Mouse (Mus musculus) T-helper 17 cell (primary cell): Measurements from ENCODE around the gene Hoxb3.

ENCODE experiments used
- in situ Hi-C, 2 experiments: fragments of 300-600 bp; cut with MboI, MseI; formaldehyde crosslinking; loops; 1 replicate in 1 of 2; 2 replicates in 1 of 2; pipeline ENCODE4 v1.15.1; 2025; ENCODE audit warnings: high pct_unique_total_duplicates in 2 of 2

Gene Hoxb3

DNA sequence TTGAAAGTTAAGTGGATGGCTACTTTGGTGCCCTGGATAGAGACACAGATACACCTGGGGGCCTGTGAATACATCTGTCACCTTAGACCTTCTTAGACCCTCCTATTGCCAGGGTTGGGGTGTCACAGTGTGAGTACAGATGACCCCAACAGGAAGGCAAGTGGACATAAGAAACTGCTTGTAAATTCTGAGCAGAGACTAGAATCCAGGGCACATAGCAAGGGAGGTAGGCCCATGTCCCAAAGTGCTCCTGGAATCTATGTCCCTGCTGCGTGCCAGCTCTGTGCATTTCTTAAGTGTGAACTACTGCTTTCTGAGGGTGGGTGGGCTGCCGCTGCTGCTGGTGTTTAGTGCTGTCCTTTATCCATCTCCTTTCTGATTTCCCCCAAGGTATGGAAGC is 27.7 kb downstream of the Hoxb3 start:
- in situ Hi-C loops: no loop called here

- in situ Hi-C loops: no loop called here
These were observed 28.2 kb downstream of the Hoxb3 start for GRCm38 (mm10) chr11:96351312-96351711.

GRCm38 (mm10) chr11:96351831-96352230 is 28.7 kb downstream of the Hoxb3 start:
- in situ Hi-C loops: no loop called here

GRCm38 (mm10) chr11:96352691-96353521 is 29.8 kb downstream of the Hoxb3 start:
- in situ Hi-C loops: no loop called here

- in situ Hi-C loops: no loop called here
These were observed 30.4 kb downstream of the Hoxb3 start for GRCm38 (mm10) chr11:96353522-96353841.

DNA sequence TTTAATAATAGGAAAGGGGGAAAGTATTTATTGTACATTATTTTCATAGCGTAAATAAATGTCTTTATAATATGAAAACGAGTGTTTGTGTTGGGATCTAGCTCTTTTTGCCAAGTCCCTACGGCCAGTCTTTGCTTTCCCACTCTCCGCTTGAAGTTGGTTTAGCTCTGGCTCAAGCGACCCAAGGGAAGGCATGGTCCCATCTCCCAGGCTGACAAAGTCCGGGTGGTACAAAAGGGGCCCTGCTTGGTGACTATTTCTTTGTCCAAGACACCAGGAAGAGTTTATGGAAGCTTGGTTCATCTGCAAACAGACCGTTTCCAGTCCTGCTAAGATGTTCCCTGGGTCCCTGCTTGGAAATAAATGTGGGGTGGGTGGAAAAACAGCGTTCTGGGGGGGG is 30.8 kb downstream of the Hoxb3 start:
- in situ Hi-C loops: no loop called here

DNA sequence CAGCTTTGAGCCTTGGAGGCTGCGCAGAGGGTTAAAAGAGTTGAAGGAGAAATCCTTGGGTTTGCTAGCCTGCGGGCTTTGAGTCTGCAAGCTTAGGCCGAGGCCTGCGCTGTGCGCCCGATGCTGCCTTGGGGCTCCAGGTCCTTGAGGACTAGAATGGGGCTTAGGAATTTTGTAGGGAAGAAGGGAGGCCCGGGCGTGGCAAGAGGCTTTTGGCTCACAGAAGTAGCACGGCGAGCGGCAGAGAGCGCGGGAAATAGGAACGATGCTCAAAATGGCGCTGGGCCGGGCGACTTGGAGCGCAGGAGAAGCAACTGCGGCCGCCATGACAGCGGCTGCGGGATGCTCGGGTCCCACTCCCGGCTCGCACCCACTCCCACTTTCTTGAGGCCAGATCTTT is 31.2 kb downstream of the Hoxb3 start:
- in situ Hi-C loops: no loop called here

GRCm38 (mm10) chr11:96354801-96355311 is 31.7 kb downstream of the Hoxb3 start:
- in situ Hi-C loops: no loop called here

- in situ Hi-C loops: no loop called here
These were observed 40.7 kb downstream of the Hoxb3 start for GRCm38 (mm10) chr11:96363807-96364206.

GRCm38 (mm10) chr11:96365441-96366091 is 42.4 kb downstream of the Hoxb3 start, which contains the start of gene Hoxb1:
Gene Hoxb1, plus strand, starts transcription at chr11:96365752.
- in situ Hi-C loops: no loop called here

DNA sequence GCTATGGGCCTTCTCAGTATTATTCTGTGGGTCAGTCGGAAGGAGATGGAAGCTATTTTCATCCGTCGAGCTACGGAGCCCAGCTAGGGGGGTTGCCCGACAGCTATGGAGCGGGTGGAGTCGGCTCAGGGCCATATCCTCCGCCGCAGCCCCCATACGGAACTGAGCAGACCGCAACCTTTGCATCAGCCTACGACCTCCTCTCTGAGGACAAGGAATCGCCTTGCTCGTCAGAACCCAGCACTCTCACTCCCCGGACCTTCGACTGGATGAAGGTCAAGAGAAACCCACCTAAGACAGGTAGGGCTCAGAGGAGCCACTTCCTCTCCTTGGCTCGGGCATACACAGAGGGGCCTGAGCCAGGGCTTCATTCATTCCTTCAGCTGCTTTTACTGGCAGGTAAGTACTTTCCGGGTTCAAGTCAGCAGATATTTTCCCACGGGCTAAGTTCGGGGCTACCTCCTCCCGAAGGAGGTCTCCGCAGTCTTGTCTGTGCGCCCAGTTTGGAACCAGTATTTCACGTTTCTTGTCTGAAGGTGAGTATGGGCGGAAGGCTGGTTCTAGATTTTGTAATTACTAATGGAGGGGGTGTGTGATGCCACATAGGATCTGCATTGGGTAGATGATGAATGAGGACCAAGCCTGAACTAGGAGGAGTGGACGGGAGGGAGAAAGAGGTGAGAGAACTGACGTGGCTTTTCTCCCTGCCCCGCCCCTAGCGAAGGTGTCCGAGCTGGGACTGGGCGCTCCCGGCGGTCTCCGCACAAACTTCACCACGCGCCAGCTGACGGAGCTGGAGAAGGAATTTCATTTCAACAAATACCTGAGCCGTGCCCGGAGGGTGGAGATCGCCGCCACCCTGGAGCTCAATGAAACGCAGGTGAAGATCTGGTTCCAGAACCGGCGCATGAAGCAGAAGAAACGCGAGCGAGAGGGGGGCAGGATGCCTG is 43.2 kb downstream of the Hoxb3 start:
- in situ Hi-C loops: no loop called here

GRCm38 (mm10) chr11:96367141-96367540 is 44.0 kb downstream of the Hoxb3 start:
- in situ Hi-C loops: no loop called here

- in situ Hi-C loops: no loop called here
These were observed 45.6 kb downstream of the Hoxb3 start for GRCm38 (mm10) chr11:96368686-96369085.

- in situ Hi-C loops: no loop called here
These were observed 46.0 kb downstream of the Hoxb3 start for GRCm38 (mm10) chr11:96369140-96369539.

DNA sequence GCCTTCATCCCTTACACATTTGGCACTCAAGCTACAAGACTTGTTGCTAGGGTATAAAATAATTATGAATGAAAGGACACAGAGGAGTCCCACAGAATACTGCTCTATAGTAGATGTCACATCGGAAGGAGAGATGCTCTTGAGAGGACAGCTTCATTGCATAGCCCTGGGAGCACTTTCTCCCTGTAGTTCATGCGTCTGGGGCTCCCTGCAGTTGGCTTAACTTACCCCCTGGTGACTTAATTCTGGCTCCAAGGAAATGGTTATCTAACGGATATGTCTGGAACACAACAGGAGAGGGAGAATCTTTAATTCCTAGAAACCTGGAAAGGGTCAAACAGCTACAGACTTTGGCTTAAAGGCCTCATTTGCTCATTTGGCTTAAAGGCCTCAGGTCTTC is 48.6 kb downstream of the Hoxb3 start:
- in situ Hi-C loops: no loop called here

DNA sequence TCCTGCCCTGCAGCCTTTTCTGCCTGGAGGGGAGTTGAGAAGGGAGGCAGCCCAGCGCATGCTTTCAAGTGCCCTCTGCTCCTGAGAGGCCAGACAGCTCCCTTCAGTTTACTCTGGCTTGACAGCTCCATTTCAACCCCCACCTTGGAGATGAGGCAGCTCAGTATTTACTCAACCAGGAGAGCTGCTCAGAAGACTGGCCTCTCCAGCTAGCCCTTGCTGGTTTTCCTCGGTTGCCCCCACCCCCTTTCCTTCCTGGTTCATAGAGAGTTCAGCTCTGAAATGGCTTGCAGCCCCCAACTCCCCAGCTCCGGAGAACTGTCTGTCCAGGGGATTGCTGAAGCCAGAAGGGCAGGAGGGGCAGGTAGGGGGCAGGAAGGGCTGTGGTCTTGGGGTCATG is 49.4 kb downstream of the Hoxb3 start:
- in situ Hi-C loops: no loop called here

- in situ Hi-C loops: no loop called here
These were observed 51.7 kb downstream of the Hoxb3 start for GRCm38 (mm10) chr11:96374810-96375209.

- in situ Hi-C loops: no loop called here
These were observed 60.3 kb downstream of the Hoxb3 start for GRCm38 (mm10) chr11:96383381-96383780.

DNA sequence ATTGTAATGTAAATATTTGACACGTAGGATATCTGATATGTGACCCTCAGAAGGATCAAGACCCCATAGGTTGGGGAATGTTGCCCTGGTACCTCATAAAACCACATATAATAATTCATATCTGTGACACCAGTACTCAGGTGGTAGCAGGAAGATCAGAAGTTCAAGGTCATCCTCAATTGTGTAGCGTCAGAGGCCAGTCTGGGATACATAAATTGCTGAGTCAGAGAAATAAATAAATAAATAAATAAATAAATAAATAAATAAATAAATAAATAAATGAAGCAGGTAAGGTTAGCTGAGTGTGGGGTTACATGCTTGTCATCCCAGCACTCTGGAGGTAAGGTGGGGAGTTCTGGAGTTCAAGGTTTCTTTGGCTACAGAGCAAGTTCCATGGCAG is 64.5 kb downstream of the Hoxb3 start:
- in situ Hi-C loops: no loop called here

- in situ Hi-C loops: no loop called here
These were observed 73.9 kb downstream of the Hoxb3 start for GRCm38 (mm10) chr11:96396772-96397626.
